Mouse (Mus musculus) midbrain, embryonic 10.5 days (tissue): ENCODE data around the gene Psmd8. TPM values are rescaled to one million over a fixed set of nuclear protein-coding genes. Genes with fewer than 3 reads are reported as not detected.
"Not testable (repeated sequence)": the region's sequence is repeated elsewhere in the genome, so short reads cannot be mapped to it uniquely, and the experiment has no call there.

Experiments
- DNase-seq: peaks from one replicate; pipeline ENCODE4 v3.0.0-alpha.2; 2017; ENCODE audit warnings: low spot score
- H3K27ac ChIP-seq: fragments of 300-500 bp; sonication (generic); replicated peaks from 2 replicates; pipeline ENCODE4 v1.5.1; 2016; ENCODE audit warnings: mild to moderate bottlenecking
- H3K27me3 ChIP-seq: fragments of 300-500 bp; sonication (generic); 2 replicates; pipeline ENCODE4 v1.6.1; 2016; ENCODE audit warnings: low read depth, mild to moderate bottlenecking; ENCODE audit not compliant: poor library complexity, severe bottlenecking
- H3K36me3 ChIP-seq: fragments of 300-500 bp; sonication (generic); 2 replicates; pipeline ENCODE4 v1.6.1; 2016; ENCODE audit warnings: mild to moderate bottlenecking, moderate library complexity
- H3K4me1 ChIP-seq: fragments of 300-500 bp; sonication (generic); 2 replicates; pipeline ENCODE4 v1.6.1; 2016
- H3K4me3 ChIP-seq: fragments of 300-500 bp; sonication (generic); 2 replicates; pipeline ENCODE4 v1.5.1; 2016; ENCODE audit warnings: mild to moderate bottlenecking, moderate library complexity
- H3K9me3 ChIP-seq: fragments of 300-500 bp; sonication (generic); replicated peaks from 2 replicates; pipeline ENCODE4 v1.6.1; 2016; ENCODE audit warnings: mild to moderate bottlenecking
- WGBS: fragments of 180-500 bp; shearing (Covaris S2); methylation state at CpG from one replicate; pipeline ENCODE4 v1.1.7; 2016; 5-methylcytosine and 5-hydroxymethylcytosine counted together
- polyA plus RNA-seq: library from polyadenylated mRNA; unstranded; fragments of >200 nt; fragmentation: Nextera tagmentation; extraction: Ambion mirVana; gene quantifications from 2 replicates; pipeline ENCODE4 v1.2.1, GENCODE M21; 2016

The Psmd8 gene
- polyA plus RNA-seq, 1 experiment from 2014 or later: 295 TPM

- WGBS: 86% methylated on average over 6 of the region's 6 CpGs
- Histone ChIP-seq H3K9me3 (no peaks in the 10 kb centered on the region), H3K4me1 (no peaks in the 10 kb centered on the region), H3K36me3 (no peaks in the 10 kb centered on the region), H3K27ac (no peak overlapping the region), H3K27me3 (no peaks in the 10 kb centered on the region), H3K4me3 (no peak overlapping the region)
- no peak for DNase-seq
Measured at GRCm38 (mm10) chr7:29202577-29202976, 22.1 kb upstream of the Psmd8 start.

- H3K9me3 ChIP-seq, H3K4me1 ChIP-seq, DNase-seq, H3K4me3 ChIP-seq, H3K27ac ChIP-seq, H3K27me3 ChIP-seq, H3K36me3 ChIP-seq: not testable (repeated sequence)
- WGBS: 90% methylated on average over 1 of the region's 1 CpGs
Measured at GRCm38 (mm10) chr7:29194230-29194629, 13.7 kb upstream of the Psmd8 start.

- WGBS: 88% methylated on average over 4 of the region's 4 CpGs
- DNase-seq, H3K27me3 ChIP-seq, H3K9me3 ChIP-seq: not testable (repeated sequence)
- H3K4me1 ChIP-seq: peaks cover 21% of the 10 kb centered on the region
- peak overlapping the region; percentile 87; the same call in 1 of the 2 replicates for H3K4me3 ChIP-seq
- H3K27ac ChIP-seq: peak overlapping the region; percentile 63; the same call in 1 of the 2 replicates
- peaks cover 18% of the 10 kb centered on the region for H3K36me3 ChIP-seq
Measured at GRCm38 (mm10) chr7:29181323-29181722, 822 bp upstream of the Psmd8 start.

GRCm38 (mm10) chr7:29180854-29181236 lies 344 bp upstream of the Psmd8 start:
- peak overlapping the region; percentile 63 for H3K27ac ChIP-seq
- H3K36me3 ChIP-seq: peaks cover 23% of the 10 kb centered on the region
- peaks cover 21% of the 10 kb centered on the region for H3K4me1 ChIP-seq
- 0 out of 2 replicates have a peak, but pooled peaks cover under 1% of the 10 kb centered on the region for H3K27me3 ChIP-seq
- H3K4me3 ChIP-seq: peak overlapping the region; percentile 87
- DNase-seq: no peak
- WGBS: 44% methylated on average over 5 of the region's 5 CpGs
- no peaks in the 10 kb centered on the region for H3K9me3 ChIP-seq

- 0 out of 2 replicates have a peak overlapping the region, but pooled peaks have one; percentile 34 for H3K27ac ChIP-seq
- WGBS: 60% methylated on average over 7 of the region's 7 CpGs
- no peak for DNase-seq
- peak overlapping the region; percentile 87 for H3K4me3 ChIP-seq
- peaks cover 38% of the 10 kb centered on the region for H3K36me3 ChIP-seq
- peaks cover 12% of the 10 kb centered on the region for H3K27me3 ChIP-seq
- H3K9me3 ChIP-seq: no peaks in the 10 kb centered on the region
- H3K4me1 ChIP-seq: peaks cover 21% of the 10 kb centered on the region
Measured at GRCm38 (mm10) chr7:29179323-29179722, 1.2 kb downstream of the Psmd8 start.

- 0 out of 2 replicates have a peak overlapping the region, but pooled peaks have one; percentile 87 for H3K4me3 ChIP-seq
- peaks cover 50% of the 10 kb centered on the region for H3K36me3 ChIP-seq
- 94% methylated on average over 4 of the region's 4 CpGs for WGBS
- no peak for DNase-seq
- H3K27me3 ChIP-seq: peaks cover 24% of the 10 kb centered on the region
- peaks cover 26% of the 10 kb centered on the region for H3K4me1 ChIP-seq
- no peaks in the 10 kb centered on the region for H3K9me3 ChIP-seq
- no peak overlapping the region for H3K27ac ChIP-seq
Measured at GRCm38 (mm10) chr7:29178106-29178505, 2.4 kb downstream of the Psmd8 start.

- DNase-seq: peak; percentile 38
- WGBS: 22% methylated on average over 32 of the region's 32 CpGs
- Histone ChIP-seq H3K4me3 (peak overlapping the region; percentile 82), H3K9me3 (no peaks in the 10 kb centered on the region), H3K4me1 (peaks cover 59% of the 10 kb centered on the region), H3K36me3 (peaks cover 47% of the 10 kb centered on the region), H3K27ac (peak overlapping the region; percentile 91), H3K27me3 (peaks cover 60% of the 10 kb centered on the region)
Measured at GRCm38 (mm10) chr7:29172390-29173016, 8.0 kb downstream of the Psmd8 start.

GRCm38 (mm10) chr7:29171562-29172097 lies 8.9 kb downstream of the Psmd8 start:
- 5% methylated on average over 34 of the region's 34 CpGs for WGBS
- H3K4me3 ChIP-seq: peak overlapping the region; percentile 82
- peaks cover 40% of the 10 kb centered on the region for H3K36me3 ChIP-seq
- no peaks in the 10 kb centered on the region for H3K9me3 ChIP-seq
- peak; percentile 41 for DNase-seq
- H3K4me1 ChIP-seq: peaks cover 64% of the 10 kb centered on the region
- H3K27me3 ChIP-seq: peaks cover 67% of the 10 kb centered on the region
- peak overlapping the region; percentile 91 for H3K27ac ChIP-seq

GRCm38 (mm10) chr7:29170755-29171561 lies 9.5 kb downstream of the Psmd8 start:
- peaks cover 64% of the 10 kb centered on the region for H3K4me1 ChIP-seq
- DNase-seq: peak; percentile 61

GRCm38 (mm10) chr7:29170066-29170754 lies 10.3 kb downstream of the Psmd8 start, which contains the start of the genes Ggn and Spred3:
Gene Ggn, plus strand, starts transcription at chr7:29170210.
Gene Spred3, minus strand, starts transcription at chr7:29170411.
- WGBS: 1% methylated on average over 30 of the region's 30 CpGs
- H3K27ac ChIP-seq: peak within 1 kb of the TSS; percentile 91
- peaks cover 64% of the 10 kb centered on the region for H3K4me1 ChIP-seq
- DNase-seq: peak; percentile 73
- peaks cover 62% of the 10 kb centered on the region for H3K27me3 ChIP-seq
- no peaks in the 10 kb centered on the region for H3K9me3 ChIP-seq
- peak within 1 kb of the TSS; percentile 82 for H3K4me3 ChIP-seq
- H3K36me3 ChIP-seq: peaks cover 38% of the 10 kb centered on the region

More at GRCm38 (mm10) chr7:29170755-29171561, 9.5 kb downstream of the Psmd8 start:
- H3K27me3 ChIP-seq: peaks cover 67% of the 10 kb centered on the region
- peak overlapping the region; percentile 91 for H3K27ac ChIP-seq
- H3K9me3 ChIP-seq: no peaks in the 10 kb centered on the region
- H3K36me3 ChIP-seq: peaks cover 40% of the 10 kb centered on the region
- WGBS: 1% methylated on average over 43 of the region's 43 CpGs
- peak overlapping the region; percentile 82 for H3K4me3 ChIP-seq

GRCm38 (mm10) chr7:29169231-29170065 lies 11.1 kb downstream of the Psmd8 start:
- under 1% methylated on average over 29 of the region's 39 CpGs for WGBS
- Histone ChIP-seq H3K36me3 (peaks cover 38% of the 10 kb centered on the region), H3K9me3 (no peaks in the 10 kb centered on the region), H3K4me3 (peak overlapping the region; percentile 82), H3K27me3 (peaks cover 56% of the 10 kb centered on the region), H3K27ac (peak overlapping the region; percentile 91), H3K4me1 (peaks cover 64% of the 10 kb centered on the region)
- peak; percentile 89 for DNase-seq
